Mouse (Mus musculus) thymus, postnatal 4 days (tissue): ENCODE data around the gene Gm21188.
"Not testable (repeated sequence)": the region's sequence is repeated elsewhere in the genome, so short reads cannot be mapped to it uniquely, and the experiment has no call there.

Experiments used
- DNase-seq: peaks from one replicate; pipeline ENCODE4 v3.0.0; 2021

Gene Gm21188

DNA sequence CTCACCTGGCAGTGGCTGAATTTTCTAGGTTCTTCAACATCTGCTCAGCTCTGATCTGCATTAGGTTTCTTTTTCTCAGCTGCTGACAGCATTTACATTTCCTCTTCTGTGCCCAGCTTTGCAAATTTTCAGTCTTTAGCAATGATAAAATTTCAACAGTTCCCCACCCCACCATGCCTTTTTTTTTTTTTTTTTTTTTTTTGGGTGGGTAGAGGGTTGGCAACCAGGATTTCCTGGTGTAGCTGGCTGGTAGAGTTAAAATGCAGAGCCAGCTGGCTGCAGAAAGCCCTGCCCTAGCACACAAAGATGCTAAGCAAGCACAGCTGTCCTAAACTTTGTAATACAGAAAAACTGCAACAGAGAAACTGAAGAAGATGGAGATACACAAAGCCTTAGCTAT lies at the start of gene Gm21188:
Gene Gm21188 (minus strand): TSS at position 110 of the 400 bp plus-strand sequence.
- not testable (repeated sequence) for DNase-seq

DNA sequence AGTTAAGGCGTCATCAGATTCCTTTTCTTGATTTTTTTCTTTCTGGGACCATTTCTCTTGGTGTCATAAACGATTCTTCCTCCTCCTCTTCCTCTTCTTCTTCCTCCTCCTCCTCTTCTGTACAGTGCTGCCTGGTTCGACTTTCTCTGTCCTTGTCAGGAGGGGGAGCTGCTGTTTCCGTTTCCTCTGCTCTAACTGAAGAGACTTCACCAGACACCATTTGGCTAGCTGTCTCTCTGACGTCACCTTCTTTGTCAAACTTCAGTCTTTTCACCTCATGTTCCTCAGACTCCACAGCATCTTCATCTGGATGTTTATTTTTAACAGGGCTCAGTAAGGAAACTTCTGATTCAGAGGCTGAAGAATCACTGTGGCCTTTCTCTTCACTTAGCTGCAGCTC lies 47.3 kb upstream of the Gm21188 start:
- not testable (repeated sequence) for DNase-seq

DNA sequence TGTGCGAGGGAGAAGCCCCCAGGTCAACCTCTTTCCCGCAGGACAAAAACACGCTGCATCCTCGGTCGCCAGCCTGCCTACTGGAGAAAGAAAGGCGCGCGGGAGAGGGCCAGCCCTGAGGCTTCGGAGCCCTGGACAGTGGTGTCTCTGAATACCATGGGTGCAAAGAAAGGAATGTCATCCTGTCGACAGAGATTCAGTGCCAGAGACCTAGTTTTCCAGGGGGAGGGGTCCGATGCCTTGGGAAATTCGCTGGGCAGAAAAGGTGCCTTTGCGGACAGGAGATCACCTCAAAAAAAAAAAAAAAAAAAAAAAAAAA lies 44.9 kb upstream of the Gm21188 start:
- not testable (repeated sequence) for DNase-seq

DNA sequence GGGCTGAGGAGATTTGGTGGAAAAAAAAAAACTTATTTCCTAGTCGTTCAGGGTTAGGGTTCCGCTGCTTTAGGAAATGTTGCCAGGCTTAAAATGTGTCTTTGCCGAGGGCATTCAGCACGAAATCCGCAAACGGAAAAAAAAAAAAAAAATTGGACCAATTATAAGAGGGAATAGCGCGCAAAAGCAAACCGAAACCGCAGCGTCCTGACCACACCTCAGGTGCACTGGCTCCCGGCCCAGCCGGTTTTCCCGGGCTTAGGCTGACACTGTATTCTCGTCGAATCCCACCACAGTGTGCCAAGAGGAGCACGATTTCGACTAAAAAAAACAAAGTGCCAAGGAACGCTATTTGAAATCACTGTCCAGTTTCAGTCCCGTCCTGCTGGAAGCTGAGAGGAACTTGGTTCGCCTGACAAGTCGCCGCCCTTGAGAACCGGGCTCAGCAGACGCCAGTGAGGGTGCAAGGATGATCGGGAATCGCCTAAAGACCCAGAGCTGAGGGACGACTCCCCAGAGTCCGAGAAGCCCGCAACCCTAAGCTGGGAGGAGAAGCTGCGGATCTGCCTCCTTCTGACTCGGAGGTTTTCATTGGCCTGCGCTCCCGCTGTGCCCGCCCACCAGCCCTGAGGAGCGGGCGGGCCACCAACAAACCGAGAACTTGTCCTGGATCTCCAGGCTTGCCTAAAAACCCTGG lies 44.4 kb upstream of the Gm21188 start:
- DNase-seq = not testable (repeated sequence)

DNA sequence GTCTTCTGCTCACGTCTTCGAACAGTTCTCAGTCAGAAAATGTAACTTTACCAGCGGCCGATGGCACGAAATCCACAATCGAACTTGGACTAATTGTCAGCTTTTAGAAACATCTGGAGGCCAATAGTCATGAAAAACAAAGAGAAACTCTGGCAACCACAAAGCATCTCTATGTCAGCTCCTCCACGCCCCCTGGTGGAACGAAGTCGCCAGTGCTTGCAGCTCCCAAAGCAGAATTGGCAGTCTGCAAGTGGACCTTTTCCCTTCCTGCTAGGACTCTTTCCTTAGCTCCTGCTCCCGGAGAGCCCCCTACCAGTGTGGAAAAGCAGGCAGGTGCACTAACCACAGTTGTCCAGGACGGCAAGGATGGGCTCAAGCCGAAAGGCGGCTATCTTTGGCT lies 41.0 kb upstream of the Gm21188 start:
- not testable (repeated sequence) for DNase-seq

DNA sequence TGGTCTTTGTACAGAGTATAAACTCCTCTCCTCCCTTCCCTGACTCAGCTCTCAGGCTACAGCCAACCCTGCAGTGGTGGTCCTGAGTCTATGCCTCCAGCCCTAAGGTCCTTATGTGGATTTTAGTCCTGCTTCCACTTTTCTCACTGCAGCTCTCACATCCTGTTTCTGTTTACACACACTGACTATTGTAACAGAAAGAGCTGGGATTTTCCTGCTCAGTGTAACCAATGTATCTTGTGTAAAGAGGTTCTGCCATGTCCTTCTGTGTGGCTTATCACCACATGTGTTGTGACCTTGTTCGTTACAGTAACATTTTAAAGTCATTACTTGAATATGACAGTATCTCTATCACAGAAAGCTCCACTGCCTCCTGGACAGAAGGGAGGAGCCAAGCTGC lies 27.6 kb upstream of the Gm21188 start:
- not testable (repeated sequence) for DNase-seq

DNA sequence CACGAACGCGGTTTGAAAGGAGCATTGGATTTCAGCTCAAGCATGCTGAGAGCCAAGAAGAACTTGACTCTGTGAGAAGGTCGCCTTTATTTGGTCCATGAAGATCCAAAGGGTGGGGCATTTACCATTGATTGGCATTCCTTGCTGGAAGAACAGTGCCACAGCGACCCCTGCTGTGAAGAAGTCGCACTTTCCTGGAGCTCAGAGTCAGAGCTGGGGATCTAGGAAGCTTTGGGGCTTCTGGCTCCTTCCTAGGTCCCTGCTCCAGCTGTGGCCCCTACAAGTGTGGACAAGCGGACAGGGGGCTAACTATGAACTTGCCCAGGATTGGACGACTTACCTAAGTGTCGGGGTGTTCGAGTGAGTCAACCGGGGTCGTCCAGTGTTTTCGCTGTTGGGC lies 18.9 kb upstream of the Gm21188 start:
- not testable (repeated sequence) for DNase-seq

DNA sequence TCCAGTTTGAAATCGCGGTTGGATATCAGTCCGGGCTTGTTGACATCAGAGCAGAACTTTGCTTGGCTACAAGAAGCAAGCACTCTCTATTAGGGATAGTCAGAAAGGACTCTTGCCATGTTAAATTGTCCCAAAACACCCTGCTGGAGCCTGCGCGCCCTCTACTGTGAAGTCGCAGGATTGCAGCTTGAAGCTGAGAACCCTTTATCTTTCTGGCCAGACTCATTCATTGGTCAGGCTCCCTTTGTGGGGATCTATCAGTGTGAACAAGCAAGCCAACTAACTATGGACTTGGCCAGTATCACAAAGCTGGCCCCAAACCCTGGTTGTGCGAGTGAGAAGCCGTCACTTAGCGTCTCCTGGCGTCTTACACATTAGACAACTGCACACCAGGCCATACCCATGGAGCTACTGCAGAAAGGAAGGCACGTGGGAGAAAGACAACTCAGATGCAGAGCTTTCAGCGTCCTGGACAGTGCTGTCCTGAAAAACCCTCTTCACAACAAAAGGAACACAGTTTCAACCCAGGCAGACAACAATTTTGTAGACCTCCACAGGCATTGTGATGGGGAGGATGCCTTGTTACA lies 18.1 kb upstream of the Gm21188 start:
- not testable (repeated sequence) for DNase-seq

DNA sequence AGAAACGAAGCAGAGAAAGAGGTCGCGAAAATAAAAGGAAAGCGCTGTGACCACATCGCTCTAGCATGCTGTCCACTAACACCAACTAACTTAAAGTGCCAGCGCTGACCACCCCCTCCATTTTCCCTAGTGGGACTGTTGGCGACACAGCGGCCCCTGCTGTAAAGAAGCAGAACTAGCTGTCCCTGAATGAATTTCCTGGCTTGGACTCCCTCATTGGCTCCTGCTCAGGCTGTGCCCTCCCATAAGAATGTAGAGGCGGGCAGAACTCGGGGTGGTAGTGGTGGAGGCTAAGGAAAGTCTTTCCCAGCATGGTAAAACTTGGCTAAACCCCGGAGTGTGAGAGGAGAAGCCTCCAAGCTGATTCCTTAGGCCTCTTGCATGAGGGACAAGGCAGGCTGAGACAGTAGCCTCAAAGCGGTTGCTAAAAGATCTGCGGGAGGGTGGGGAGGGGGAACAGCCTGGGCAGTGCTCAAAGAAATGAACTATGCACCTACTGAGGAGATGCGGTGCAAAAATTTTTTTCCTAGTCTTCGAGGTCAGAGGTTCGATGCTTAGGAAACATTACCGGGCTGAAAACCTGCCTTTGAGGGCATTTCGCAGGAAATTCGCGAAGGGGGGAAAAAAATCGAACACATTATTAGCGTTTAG lies 11.6 kb upstream of the Gm21188 start:
- not testable (repeated sequence) for DNase-seq

DNA sequence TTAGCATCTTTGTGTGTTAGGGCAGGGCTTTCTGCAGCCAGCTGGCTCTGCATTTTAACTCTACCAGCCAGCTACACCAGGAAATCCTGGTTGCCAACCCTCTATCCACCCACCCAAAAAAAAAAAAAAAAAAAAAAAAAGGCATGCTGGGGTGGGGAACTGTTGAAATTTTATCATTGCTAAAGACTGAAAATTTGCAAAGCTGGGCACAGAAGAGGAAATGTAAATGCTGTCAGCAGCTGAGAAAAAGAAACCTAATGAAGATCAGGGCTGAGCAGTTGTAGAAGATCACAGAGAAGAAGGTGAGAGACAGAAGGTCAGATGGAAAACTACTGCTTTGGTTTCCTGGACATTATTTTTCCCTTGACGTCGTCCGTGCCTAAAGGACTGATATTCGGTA lies 10.9 kb upstream of the Gm21188 start:
- DNase-seq = not testable (repeated sequence)

DNA sequence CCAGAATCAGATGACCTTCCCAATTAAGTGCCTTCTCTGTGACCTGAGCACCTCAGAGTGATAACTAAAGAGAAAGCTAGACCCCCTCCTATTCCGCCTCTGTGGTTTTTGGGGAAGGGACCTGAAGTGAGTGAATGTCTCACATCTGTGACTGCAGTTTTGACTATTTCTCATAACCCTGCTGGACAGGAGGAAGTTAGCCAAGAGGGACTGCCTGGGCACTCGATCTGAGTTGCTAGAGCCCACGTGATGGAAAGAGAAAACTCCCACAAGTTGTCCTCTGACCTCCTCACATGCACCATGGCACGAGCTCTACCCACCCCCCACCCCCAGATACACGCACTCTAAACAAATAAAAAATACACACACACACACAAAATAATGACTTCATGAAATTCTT lies 3.4 kb downstream of the Gm21188 start:
- DNase-seq = not testable (repeated sequence)

DNA sequence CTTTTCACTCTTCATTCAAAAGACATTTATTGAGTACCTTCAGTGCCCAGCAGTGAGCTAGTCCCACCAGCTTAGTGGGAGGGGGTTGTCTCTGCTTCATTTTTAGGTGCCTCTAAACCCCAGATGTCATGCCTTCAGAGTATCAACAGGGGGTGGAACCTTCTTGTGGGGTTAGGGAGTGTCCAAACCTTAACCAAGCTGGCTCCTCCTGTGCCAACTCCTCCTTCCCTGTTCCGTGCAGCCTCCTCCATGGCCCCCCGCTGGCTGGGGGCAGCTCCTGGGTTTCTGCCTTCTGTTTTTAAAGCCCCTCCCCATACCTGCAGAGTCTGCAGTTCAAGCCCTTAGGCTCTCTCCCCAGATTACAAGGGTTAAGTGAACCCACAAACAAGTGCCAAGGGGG lies 3.8 kb downstream of the Gm21188 start:
- not testable (repeated sequence) for DNase-seq

DNA sequence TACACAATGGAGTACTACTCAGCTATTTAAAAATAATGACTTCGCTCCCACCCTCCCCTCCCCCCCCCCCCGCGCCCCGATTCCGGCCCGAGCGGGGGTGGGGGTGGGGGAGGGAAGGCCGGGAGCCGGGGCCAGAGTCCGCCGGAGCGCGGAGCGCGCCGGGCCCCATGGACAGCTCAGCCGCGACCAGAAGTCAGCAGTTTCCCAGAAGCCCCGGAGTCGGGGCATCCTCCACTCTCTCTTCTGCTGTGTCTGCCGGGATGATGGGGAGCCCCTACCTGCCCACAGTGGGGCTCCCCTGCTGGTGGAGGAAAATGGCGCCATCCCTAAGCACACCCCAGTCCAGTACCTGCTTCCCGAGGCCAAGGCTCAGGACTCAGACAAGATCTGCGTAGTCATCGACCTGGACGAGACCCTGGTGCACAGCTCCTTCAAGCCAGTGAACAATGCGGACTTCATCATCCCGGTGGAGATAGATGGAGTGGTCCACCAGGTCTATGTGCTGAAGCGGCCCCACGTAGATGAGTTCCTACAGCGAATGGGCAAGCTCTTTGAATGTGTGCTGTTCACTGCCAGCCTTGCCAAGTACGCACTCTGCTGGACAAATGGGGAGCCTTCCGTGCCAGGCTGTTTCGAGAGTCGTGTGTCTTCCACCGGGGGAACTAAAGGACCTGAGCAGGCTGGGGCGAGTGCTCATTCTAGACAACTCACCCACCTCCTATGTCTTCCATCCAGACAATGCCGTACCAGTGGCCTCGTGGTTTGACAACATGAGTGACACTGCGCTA lies 5.4 kb downstream of the Gm21188 start:
- not testable (repeated sequence) for DNase-seq

DNA sequence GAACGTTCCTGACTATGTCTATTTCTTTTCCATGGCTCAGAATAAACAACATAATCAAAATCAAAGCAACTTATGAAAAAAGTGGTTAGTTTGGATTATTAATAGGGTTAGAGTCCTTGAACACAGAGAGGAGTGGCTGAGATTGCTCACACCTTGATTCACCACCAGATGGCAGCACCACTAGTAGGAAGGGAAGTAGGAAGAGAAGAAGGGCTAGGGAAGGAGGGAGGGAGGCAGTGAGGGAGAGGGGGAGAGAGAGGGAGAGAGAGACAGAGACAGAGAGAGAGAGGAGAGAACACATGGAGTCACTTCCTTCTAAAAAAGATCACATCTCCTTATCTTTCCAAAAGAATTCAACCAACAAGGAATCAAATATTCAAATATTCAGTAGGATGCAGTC lies 10.8 kb downstream of the Gm21188 start:
- peak; percentile 63 for DNase-seq

DNA sequence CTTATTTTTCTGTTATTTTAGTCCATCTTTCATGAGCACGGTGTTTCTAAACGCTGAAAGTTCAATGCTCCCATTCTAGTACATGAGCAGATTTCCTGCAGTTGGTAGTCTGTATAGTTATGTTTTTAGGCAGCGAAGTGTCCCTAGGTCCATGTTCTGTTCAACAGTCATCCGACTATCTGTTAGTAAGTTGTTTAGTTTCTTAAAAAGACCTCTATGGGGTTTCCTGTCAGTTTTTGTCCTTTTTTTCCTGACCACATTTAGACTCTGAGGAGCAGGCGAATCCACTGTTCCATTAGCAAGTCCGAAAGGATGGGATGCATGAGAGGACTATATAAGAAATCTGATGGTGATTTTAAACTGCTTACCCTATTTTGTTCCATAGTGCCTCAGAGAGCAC lies 14.1 kb downstream of the Gm21188 start:
- not testable (repeated sequence) for DNase-seq

DNA sequence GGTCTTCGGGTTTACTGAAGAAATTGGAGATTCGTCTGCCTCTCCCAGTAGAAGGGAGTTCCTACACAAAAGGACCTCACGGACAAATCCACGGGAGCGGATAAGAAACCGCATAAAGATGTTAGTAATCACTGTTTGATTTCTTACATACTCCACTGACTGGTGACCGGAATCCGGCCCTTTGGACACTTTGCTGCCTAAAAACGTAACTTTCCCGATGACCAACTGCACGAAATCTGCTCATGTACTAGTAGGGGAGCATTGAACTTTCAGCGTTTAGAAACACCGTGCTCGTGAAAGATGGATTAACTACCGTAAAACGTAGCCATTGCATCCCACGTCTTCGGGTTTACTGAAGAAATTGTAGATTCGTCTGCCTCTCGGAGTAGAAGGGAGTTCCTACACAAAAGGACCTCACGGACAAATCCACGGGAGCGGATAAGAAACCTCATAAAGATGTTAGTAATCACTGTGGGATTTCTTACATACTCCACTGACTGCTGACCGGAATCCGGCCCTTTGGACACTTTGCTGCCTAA lies 15.3 kb downstream of the Gm21188 start:
- peak; percentile 10 for DNase-seq

DNA sequence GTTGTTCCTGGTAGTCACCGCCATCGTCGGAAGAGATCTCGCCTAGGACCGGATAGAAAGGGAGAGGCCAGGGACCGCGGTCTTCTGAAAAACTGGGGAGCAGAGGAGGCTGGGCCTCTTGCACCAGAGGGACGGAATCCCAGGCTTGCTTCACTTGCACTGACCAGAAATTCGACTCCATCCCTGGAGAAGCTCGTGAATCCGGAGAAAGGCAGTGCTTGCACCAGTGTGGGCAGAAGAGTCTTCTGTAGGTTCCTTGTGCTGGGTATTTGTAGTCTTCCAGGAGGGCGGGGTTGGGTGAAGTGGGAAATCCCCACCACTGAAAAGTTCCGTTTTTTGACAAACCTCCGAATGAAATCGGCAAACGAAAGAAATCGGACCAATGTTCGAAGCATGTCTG lies 16.8 kb downstream of the Gm21188 start:
- not testable (repeated sequence) for DNase-seq

DNA sequence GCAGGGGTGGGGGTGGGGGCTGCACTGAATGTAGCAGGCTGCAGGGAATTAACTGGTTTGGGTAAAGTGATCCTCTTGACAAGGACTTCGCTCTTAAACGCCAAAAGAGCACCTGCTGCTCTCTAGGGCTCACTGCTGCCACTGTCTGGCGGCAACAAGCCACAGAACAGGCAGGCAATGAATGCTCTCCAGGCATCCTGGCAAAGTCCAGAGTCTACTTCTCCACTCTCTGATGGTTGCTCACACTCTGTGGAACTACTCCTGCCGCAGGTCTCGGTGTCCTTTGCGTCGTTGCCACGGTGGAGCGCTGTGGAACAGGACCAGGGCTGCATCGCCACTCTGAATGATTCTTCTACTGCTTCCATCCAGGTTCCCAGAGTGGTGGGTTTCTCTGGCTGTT lies 17.4 kb downstream of the Gm21188 start:
- not testable (repeated sequence) for DNase-seq

DNA sequence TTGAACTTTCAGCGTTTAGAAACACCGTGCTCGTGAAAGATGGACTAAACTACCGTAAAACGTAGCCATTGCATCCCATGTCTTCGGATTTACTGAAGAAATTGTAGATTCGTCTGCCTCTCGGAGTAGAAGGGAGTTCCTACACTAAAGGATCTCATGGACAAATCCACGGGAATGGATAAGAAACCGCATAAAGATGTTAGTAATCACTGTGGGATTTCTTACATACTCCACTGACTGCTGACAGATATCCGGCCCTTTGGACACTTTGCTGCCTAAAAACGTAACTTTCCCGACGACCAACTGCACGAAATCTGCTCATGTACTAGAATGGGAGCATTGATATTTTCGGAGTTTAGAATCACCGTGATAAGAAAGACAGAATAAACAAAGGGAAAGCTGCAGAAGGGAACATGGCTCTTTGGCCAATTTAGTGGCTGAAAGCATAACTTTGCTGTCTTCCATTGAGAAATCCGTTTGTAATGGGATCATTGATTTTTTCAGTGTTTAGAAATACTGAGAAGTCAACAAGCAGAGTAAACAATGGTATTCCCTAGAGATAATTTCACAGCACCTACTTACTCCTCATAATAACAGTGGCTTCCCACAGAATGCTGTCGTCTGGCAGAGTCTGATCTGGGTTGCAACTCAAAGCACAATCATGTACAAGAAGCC lies 18.3 kb downstream of the Gm21188 start:
- peak; percentile 26 for DNase-seq

DNA sequence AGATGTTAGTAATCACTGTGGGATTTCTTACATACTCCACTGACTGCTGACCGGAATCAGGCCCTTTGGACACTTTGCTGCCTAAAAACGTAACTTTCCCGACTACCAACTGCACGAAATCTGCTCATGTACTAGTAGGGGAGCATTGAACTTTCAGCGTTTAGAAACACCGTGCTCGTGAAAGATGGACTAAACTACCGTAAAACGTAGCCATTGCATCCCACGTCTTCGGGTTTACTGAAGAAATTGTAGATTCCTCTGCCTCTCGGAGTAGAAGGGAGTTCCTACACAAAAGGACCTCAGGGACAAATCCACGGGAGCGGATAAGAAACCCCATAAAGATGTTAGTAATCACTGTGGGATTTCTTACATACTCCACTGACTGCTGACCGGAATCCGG lies 20.3 kb downstream of the Gm21188 start:
- DNase-seq = peak; percentile 12

DNA sequence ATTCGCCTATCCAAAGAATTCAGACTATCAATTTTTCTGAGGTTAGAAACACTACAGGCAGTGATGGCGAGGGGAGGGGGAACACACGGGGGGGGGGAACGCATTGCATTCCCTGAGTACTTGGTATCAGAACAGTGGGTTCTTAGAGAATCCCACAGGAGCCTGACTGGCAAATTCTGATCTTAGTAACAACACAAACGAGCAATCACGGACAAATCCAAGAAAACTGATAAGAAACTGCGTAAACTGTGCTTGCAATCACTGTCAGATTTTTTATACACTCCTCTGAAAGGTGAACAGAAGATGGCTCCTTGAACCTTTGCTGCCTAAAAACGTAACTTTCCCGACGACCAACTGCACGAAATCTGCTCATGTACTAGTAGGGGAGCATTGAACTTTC lies 24.6 kb downstream of the Gm21188 start:
- DNase-seq = not testable (repeated sequence)

DNA sequence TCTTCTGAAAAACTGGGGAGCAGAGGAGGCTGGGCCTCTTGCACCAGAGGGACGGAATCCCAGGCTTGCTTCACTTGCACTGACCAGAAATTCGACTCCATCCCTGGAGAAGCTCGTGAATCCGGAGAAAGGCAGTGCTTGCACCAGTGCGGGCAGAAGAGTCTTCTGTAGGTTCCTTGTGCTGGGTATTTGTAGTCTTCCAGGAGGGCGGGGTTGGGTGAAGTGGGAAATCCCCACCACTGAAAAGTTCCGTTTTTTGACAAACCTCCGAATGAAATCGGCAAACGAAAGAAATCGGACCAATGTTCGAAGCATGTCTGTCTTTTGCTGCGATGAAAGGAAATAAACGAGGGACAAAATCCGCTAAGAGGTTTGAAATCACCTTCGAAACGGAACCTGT lies 25.1 kb downstream of the Gm21188 start, which contains the start of gene Gm36079:
Gene Gm36079 (minus strand): TSS at position 101 of the 400 bp plus-strand sequence.
- not testable (repeated sequence) for DNase-seq
